Mouse (Mus musculus): ENCODE results near the gene Mxi1.

The Mxi1 gene

GRCm38 (mm10) chr19:53402741-53403432 is 92.6 kb downstream of the Mxi1 start:
- no peak for DNase-seq

GRCm38 (mm10) chr19:53404219-53404836 is 94.0 kb downstream of the Mxi1 start:
- DNase-seq: no peak

- no peak for DNase-seq
Measured at GRCm38 (mm10) chr19:53404837-53405356, 94.6 kb downstream of the Mxi1 start.

- DNase-seq: no peak
Measured at GRCm38 (mm10) chr19:53405810-53406209, 95.5 kb downstream of the Mxi1 start.

- no peak for DNase-seq
Measured at GRCm38 (mm10) chr19:53407350-53407749, 97.0 kb downstream of the Mxi1 start.

- no peak for DNase-seq
Measured at GRCm38 (mm10) chr19:53408398-53408797, 98.1 kb downstream of the Mxi1 start.

GRCm38 (mm10) chr19:53409663-53410307 is 99.5 kb downstream of the Mxi1 start:
- DNase-seq: no peak

- DNase-seq: no peak
Measured at GRCm38 (mm10) chr19:53412149-53412848, 102.0 kb downstream of the Mxi1 start.

GRCm38 (mm10) chr19:53413617-53414380 is 103.5 kb downstream of the Mxi1 start:
- peak in 1 of 2 experiments; percentile 21 for DNase-seq

- DNase-seq: no peak
Measured at GRCm38 (mm10) chr19:53414650-53415049, 104.3 kb downstream of the Mxi1 start.

GRCm38 (mm10) chr19:53415198-53415597 is 104.9 kb downstream of the Mxi1 start:
- no peak for DNase-seq

- peak; percentile 50 to 67 for DNase-seq
Measured at GRCm38 (mm10) chr19:53419834-53420233, 109.5 kb downstream of the Mxi1 start.

GRCm38 (mm10) chr19:53420924-53421582 is 110.7 kb downstream of the Mxi1 start:
- peak; percentile 85 to 89 for DNase-seq

- DNase-seq: no peak
Measured at GRCm38 (mm10) chr19:53421583-53422188, 111.4 kb downstream of the Mxi1 start.

- no peak for DNase-seq
Measured at GRCm38 (mm10) chr19:53422358-53423308, 112.3 kb downstream of the Mxi1 start.

- DNase-seq: no peak
Measured at GRCm38 (mm10) chr19:53423341-53423753, 113.0 kb downstream of the Mxi1 start.

- no peak for DNase-seq
Measured at GRCm38 (mm10) chr19:53423816-53424465, 113.6 kb downstream of the Mxi1 start.

- DNase-seq: peak; percentile 48 to 76
Measured at GRCm38 (mm10) chr19:53424629-53425028, 114.3 kb downstream of the Mxi1 start.
